Mouse (Mus musculus) small intestine, adult 2 months (tissue): ENCODE measurements around the gene Nrros.

Experiments used
- CTCF ChIP-seq: fragments of 200-500 bp; IDR thresholded peaks from 2 replicates; pipeline ENCODE4 v1.5.1; 2012; ENCODE audit warnings: low read depth, mild to moderate bottlenecking, control low read depth, inconsistent platforms, low read length, moderate library complexity, mixed read lengths; ENCODE audit not compliant: insufficient replicate concordance, insufficient read length; ENCODE audit errors: extremely low read depth
- POLR2A ChIP-seq: fragments of 200-500 bp; IDR thresholded peaks from 2 replicates; pipeline ENCODE4 v1.6.1; 2012; ENCODE audit warnings: low read depth, mild to moderate bottlenecking, control low read depth, inconsistent platforms, low read length, moderate library complexity

DNA sequence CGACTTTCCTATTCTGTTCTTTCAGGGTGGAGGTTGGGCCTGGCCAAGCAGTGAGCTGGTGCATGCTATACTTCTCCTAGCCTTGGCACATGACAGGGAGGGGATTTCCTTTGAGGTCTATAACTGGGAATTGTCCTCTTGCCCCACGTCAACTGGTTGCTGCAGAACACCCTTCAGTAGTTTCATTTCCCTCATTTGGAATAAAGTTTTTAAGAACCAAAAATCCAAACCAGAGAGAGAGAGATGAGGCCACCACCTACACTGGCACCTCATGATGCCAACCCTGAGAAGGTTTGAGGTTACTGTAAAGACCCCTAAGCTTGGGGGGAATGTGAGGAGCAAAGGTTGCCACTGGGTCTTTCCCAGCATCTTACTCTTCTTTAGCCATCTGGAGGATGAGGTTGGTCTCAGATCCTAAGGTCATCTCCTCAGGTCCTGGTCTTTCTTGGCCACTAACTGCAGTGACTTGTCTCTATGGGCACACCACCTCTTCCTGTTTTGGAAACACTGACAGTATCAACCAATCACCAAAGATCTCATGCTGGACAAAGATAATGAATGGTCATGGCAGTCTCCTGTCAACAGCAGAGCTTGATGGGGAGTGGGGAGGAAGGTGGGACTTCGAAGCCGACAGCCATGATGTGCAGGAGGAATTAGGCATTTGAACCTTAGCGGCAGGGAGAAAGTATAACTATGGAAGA, 5.8 kb upstream of the Nrros start:
- TF ChIP-seq CTCF, result no peak
- TF ChIP-seq POLR2A, result no peak
